Mouse (Mus musculus) gastrocnemius, postnatal 14 days (tissue): ENCODE data around the gene Mrpl18. TPM values are rescaled to one million over a fixed set of nuclear protein-coding genes. Genes with fewer than 3 reads are reported as not detected.
"Not testable (repeated sequence)": the region's sequence is repeated elsewhere in the genome, so short reads cannot be mapped to it uniquely, and the experiment has no call there.

Source experiments
- DNase-seq: peaks from one replicate; pipeline ENCODE4 v3.0.0; 2021; ENCODE audit warnings: mixed read lengths
- intact Hi-C: fragments of 180-260 bp; cut with DNase I; formaldehyde crosslinking; loops from one replicate; pipeline ENCODE4 v1.15.1; 2025; ENCODE audit warnings: low total_unique reads
- total RNA-seq, 2 experiments: library from RNA; stranded (reverse); gene quantifications; 2 replicates each; pipeline ENCODE4 v1.2.3; 2021

The Mrpl18 gene
- total RNA-seq, 2 experiments from 2014 or later, result 86.2 to 87.2 TPM

GRCm38 (mm10) chr17:12916588-12917380 is 639 bp upstream of the Mrpl18 start:
- peak; percentile 45 for DNase-seq
- intact Hi-C loops, result loop anchor here (10.0 kb wide), 1 partner anchor 68 kb away; no protein-coding TSS in a partner anchor

GRCm38 (mm10) chr17:12915488-12915880 is 661 bp downstream of the Mrpl18 start, which contains the start of gene Tcp1:
Gene Tcp1 (plus strand): TSS chr17:12915701.
- intact Hi-C loops, result loop anchor here (10.0 kb wide), 1 partner anchor 69 kb away; no protein-coding TSS in a partner anchor
- DNase-seq, result no peak

GRCm38 (mm10) chr17:12910391-12910790 is 5.8 kb downstream of the Mrpl18 start:
- no peak for DNase-seq
- intact Hi-C loops, result loop anchor here (10.0 kb wide), 1 partner anchor 74 kb away; no protein-coding TSS in a partner anchor

GRCm38 (mm10) chr17:12909361-12910280 is 6.5 kb downstream of the Mrpl18 start, which contains the start of gene Pnldc1:
Gene Pnldc1 (minus strand): TSS chr17:12910230.
- intact Hi-C loops, result loop anchor here (10.0 kb wide), 1 partner anchor 75 kb away; no protein-coding TSS in a partner anchor
- no peak for DNase-seq

DNA sequence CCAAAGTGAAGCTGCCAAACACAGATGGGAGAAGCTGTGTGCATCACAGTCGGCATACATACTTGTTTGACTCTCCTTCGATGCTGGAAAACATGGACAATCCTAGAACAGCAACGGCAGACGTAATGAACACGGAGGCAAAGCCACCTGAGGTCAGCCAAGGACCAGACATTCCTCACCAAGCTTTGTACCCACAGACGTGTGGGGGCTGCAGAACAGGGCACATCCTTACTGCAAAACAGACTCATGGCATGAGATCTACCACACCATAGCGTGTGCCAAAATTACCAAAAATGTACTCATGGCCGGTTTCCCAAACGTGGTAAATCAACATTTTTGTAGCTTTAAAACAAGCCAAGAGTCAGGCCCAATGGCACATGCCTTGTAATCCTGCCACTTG is 9.7 kb downstream of the Mrpl18 start:
- intact Hi-C loops, result no loop called here
- DNase-seq, result no peak

DNA sequence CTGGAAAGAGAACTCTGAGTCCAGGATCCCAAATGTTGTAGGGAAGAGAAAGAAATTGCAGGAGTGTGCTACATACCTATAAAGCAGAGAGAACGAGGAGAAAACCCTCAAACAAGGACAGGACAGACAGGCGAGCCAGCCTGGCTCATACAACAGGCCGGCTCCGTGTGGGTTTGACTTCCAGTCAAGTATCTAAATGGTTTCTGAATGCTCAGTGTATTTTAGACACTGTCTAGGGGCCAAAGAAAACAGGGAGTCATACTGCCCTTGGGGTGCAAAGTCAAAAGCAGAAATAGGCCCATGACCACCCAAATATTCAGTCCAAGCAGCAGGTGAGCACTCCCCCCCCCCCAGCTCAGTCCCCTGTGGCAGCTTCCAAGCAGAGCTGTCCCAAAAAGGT is 10.3 kb downstream of the Mrpl18 start:
- no peak for DNase-seq
- intact Hi-C loops, result no loop called here

- intact Hi-C loops, result no loop called here
- DNase-seq, result no peak
Observed at GRCm38 (mm10) chr17:12904349-12904748, 11.8 kb downstream of the Mrpl18 start.

DNA sequence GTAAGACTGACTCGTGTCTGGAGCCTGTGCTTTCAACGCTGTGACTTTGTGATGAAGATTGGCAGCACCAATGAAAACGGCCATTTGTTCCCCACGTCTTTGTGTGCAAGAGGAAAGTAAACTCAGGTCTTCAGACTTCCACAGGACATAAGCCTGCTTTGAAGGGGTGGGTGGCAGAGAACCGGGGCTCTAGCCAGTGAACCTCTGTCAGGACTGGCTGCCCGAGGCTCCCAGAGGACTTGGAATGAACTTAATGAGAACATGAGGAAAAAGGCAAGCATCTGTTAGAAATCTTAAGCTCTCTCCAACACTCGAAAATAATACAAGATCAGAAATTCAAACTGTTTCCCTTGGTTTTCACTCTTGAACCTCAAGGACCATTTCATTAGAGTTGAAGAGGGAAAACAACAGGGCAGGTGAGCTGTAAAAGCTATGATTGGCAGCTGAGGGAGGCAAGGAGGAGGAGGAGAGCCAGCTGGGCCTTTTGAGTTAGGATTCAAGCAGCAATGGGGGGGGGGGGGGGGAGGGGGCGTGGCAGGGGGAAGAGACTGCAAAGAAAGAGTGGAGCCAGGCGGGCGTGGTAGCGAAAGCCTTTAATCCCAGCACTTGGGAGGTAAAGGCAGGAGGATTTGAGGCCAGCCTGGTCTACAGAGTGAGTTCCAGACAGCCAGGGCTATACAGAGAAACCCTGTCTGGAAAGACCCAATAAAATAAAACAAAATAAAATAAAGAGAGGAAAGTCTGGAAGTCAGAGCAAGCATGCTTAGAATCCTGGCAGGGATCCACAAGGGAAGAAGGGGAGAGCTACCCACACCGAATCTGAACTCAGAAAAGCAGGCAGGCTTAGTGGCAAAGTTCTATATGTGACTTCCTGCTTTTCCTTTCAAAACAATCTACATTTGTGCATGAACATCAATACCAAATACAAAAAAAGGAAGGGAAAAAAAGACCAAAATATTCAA is 12.5 kb downstream of the Mrpl18 start:
- intact Hi-C loops, result no loop called here
- DNase-seq, result no peak

GRCm38 (mm10) chr17:12902291-12902690 is 13.9 kb downstream of the Mrpl18 start:
- intact Hi-C loops, result no loop called here
- no peak for DNase-seq

DNA sequence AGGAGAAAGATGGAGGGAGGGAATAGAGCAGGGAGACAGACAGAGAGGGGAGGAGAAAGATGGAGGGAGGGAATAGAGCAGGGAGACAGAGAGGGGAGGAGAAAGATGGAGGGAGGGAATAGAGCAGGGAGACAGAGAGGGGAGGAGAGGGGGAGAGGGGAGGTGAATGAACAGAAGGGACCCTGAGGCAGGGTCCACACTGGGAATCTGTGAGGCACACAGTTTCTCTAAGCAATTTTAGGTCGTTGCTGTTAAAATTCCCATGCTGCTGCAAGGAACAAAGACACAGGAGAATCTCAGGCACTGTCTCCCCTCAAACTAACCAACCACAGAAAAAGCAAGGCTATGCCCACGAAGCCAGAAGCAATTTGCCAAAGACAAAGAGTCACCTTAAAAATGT is 17.5 kb downstream of the Mrpl18 start:
- intact Hi-C loops, DNase-seq: not testable (repeated sequence)

GRCm38 (mm10) chr17:12897674-12898073 is 18.5 kb downstream of the Mrpl18 start:
- DNase-seq, result no peak
- intact Hi-C loops, result no loop called here

- intact Hi-C loops, result no loop called here
- DNase-seq, result no peak
Observed at GRCm38 (mm10) chr17:12892033-12892432, 24.1 kb downstream of the Mrpl18 start.

DNA sequence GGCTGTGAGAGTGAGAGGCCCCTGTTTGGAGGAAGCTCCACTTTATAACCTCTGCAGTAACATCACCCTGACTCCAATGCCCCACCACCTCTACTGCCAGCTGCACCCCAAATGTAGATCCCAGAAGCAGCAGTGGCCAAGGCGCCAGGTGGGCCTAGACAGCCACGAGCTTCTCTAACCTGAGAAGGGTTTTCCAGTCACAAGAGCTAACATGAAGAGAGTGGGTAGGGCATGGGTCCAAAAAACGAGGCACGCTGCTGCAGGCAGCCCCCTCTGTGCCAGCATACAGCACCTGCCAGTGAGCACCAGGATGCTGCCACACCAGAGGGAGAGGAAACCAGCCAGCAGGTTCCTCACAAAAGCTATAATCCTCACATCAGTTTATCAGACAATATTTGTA is 25.1 kb downstream of the Mrpl18 start:
- no peak for DNase-seq
- intact Hi-C loops, result no loop called here

GRCm38 (mm10) chr17:12887021-12887775 is 28.9 kb downstream of the Mrpl18 start:
- intact Hi-C loops, result no loop called here
- DNase-seq, result no peak

GRCm38 (mm10) chr17:12886620-12887019 is 29.5 kb downstream of the Mrpl18 start:
- DNase-seq, result no peak
- intact Hi-C loops, result no loop called here

DNA sequence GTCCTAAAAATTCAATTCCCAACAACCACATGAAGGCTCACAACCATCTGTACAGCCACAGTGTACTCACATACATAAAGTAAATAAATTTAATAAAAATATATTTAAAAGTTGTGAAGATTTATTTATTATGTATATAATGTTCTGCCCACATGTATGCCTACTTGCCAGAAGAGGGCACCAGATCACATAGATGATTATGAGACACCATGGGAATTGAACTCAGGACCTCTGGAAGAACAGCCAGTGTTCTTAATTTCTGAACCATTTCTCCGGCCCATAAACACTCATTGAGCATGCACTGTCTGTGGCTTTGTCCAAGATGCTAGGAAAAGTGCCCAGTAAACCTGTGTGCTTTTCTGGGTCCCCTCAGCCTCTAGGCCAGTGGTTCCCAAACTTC is 34.9 kb downstream of the Mrpl18 start:
- DNase-seq, result no peak
- intact Hi-C loops, result loop anchor here (5.0 kb wide), 1 partner anchor 116 kb away; no protein-coding TSS in a partner anchor

GRCm38 (mm10) chr17:12880178-12880577 is 36.0 kb downstream of the Mrpl18 start:
- intact Hi-C loops, result loop anchor here (5.0 kb wide), 1 partner anchor 117 kb away; no protein-coding TSS in a partner anchor
- peak; percentile 73 for DNase-seq

DNA sequence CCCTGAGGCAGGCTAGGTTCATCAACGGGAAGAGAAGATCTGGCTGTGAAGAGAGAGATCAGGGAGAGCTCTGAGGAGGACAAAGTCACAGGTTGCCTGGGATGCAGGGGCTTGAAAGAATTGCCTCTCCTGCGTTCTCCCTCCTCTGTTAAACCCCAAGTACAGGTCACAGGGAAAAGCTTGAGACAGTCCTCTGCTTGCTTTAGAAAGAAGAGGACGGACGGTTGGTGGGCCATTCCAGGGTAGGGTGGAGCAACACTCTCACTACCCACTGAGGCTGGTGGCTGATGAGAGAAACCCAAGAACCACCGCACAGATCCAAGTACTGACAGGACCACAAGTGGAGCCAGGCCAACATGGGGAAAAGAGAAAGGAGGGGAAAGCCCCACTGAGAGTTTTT is 40.4 kb downstream of the Mrpl18 start, which contains the start of gene Mrgprh:
Mrgprh (plus strand) TSS at position 301 of the 400 bp plus-strand sequence.
- no peak for DNase-seq
- intact Hi-C loops, result no loop called here
